In genomic region chr16:75696176-75696575, GRCm38 (mm10) we compare ENCODE assay signal across 9 mouse cellular contexts.
A peak's percentile ranks its signal among the peaks of the same experiment; 100 is the strongest.
DNase-seq lines count a peak whose midpoint lies in the region; ATAC-seq and TF ChIP-seq lines count a peak whose summit lies in the region.
"Had no signal": no experiment of that assay in that cellular context is flagged by ENCODE, and none has a peak within 500 bp of the region (broad histone marks: within the 10 kb centered on the region; RNA-seq: fewer than 3 reads in every experiment).

No protein-coding gene starts in this region.

- H3K79me2 ChIP-seq in liver, adult 2 months (ENCODE audit: control insufficient read depth, insufficient read depth, low read length) = no peaks in the 10 kb centered on the region

- no peak for TF ChIP-seq POLR2A in liver, adult 2 months (IDR thresholded peaks at IDR 0.05; ENCODE audit: extremely low read depth, insufficient read depth, low read length)

- 11% methylated on average over 2 of the region's 2 CpGs for WGBS in kidney, postnatal 0 days
- WGBS in liver, adult 2 months = 0% methylated on average over 2 of the region's 2 CpGs

- H3K4me2 ChIP-seq in kidney, postnatal 0 days (ENCODE audit: low read length) = no peak overlapping the region
- H3K4me2 ChIP-seq: heart, embryonic 15.5 days had no signal

- TF ChIP-seq CTCF in kidney, postnatal 0 days (IDR thresholded peaks at IDR 0.05; ENCODE audit: low read depth) = peak; percentile 78
- peak; percentile 41; the same call in 1 of the 2 replicates for TF ChIP-seq CTCF in liver, adult 2 months (IDR thresholded peaks at IDR 0.05; ENCODE audit: low read depth, low read length)

- H3K4me1 ChIP-seq in kidney, postnatal 0 days (replicated peaks; ENCODE audit: insufficient read depth, low read length) = no peaks in the 10 kb centered on the region
- no peaks in the 10 kb centered on the region for H3K4me1 ChIP-seq in liver, adult 2 months (ENCODE audit: control insufficient read depth, insufficient read depth, low read length)
- H3K4me1 ChIP-seq: heart, embryonic 15.5 days had no signal

- H3K9me3 ChIP-seq in kidney, postnatal 0 days (replicated peaks; ENCODE audit: low read length) = no peaks in the 10 kb centered on the region
- H3K9me3 ChIP-seq: heart, embryonic 15.5 days had no signal

- no peak overlapping the region for H3K27ac ChIP-seq in kidney, postnatal 0 days
- no peak overlapping the region for H3K27ac ChIP-seq in liver, adult 2 months (replicated peaks; ENCODE audit: insufficient read depth, low read depth, low read length)
- H3K27ac ChIP-seq: heart, embryonic 15.5 days had no signal

- H3K9ac ChIP-seq in kidney, postnatal 0 days (ENCODE audit: low read depth, low read length) = no peak overlapping the region
- H3K9ac ChIP-seq in liver, adult 2 months (ENCODE audit: low read depth, low read length) = no peak overlapping the region
- H3K9ac ChIP-seq: heart, embryonic 15.5 days had no signal

- H3K4me3 ChIP-seq in kidney, postnatal 0 days (replicated peaks; ENCODE audit: low read depth, low read length) = no peak overlapping the region
- no peak overlapping the region for H3K4me3 ChIP-seq in liver, adult 2 months (ENCODE audit: insufficient read depth, low read depth, low read length)
- H3K4me3 ChIP-seq: heart, embryonic 15.5 days had no signal

- peak; percentile 48 for DNase-seq in R1 (ENCODE audit: low read depth, low spot score)
- DNase-seq in cerebellum, postnatal 14 days = peak; percentile 75 to 77
- DNase-seq in frontal cortex, postnatal 25 days (ENCODE audit: low spot score in 2 of 2) = peak; percentile 6 to 16
- DNase-seq in kidney, postnatal 0 days (ENCODE audit: low spot score) = peak; percentile 49
- DNase-seq in liver, adult 2 months (ENCODE audit: extremely low read depth, low read depth, low spot score) = peak; percentile 31
- no peak for DNase-seq in yolk sac, embryonic 10.5 days (ENCODE audit: low spot score)

- H3K36me3 ChIP-seq in kidney, postnatal 0 days (ENCODE audit: insufficient read depth, low read length) = no peaks in the 10 kb centered on the region
- no peaks in the 10 kb centered on the region for H3K36me3 ChIP-seq in liver, adult 2 months (ENCODE audit: control insufficient read depth, insufficient read depth, low read length)
- H3K36me3 ChIP-seq: heart, embryonic 15.5 days had no signal

- peak; percentile 79 for ATAC-seq in CD4-positive, CD25-positive, alpha-beta regulatory T cell, adult 4 months
- 0 out of 2 replicates have a peak, but pooled peaks have one; percentile 46 for ATAC-seq in kidney, postnatal 0 days (replicated peaks; ENCODE audit: low FRiP score, low read depth)
- ATAC-seq in neutrophil, adult 5-6 weeks (ENCODE audit: extremely low read depth, insufficient number of reproducible peaks, low FRiP score, poor library complexity, severe bottlenecking) = peak; percentile 66; the same call in 1 of the 2 replicates

- no peaks in the 10 kb centered on the region for H3K27me3 ChIP-seq in kidney, postnatal 0 days (ENCODE audit: insufficient read depth, low read length)
- H3K27me3 ChIP-seq in liver, adult 2 months (ENCODE audit: control insufficient read depth, insufficient read depth, low read length) = no peaks in the 10 kb centered on the region
- H3K27me3 ChIP-seq: heart, embryonic 15.5 days had no signal
